Mouse (Mus musculus): ENCODE data around the gene Ugt1a9.
"Not testable (repeated sequence)": the region's sequence is repeated elsewhere in the genome, so short reads cannot be mapped to it uniquely, and the experiment has no call there.

- not testable (repeated sequence) for TF ChIP-seq GATA1, TAL1 (IDR thresholded peaks at IDR 0.05; ENCODE audit: low read length)
These were observed 23.2 kb upstream of the Ugt1a9 start for GRCm38 (mm10) chr1:88047408-88047807.

Measured in erythroblast, embryonic 14.5 days (primary cell).